Comparison of ENCODE assay signal across 1 mouse cellular context in genomic region chr6:129215053-129215452, GRCm38 (mm10).
TF ChIP-seq lines count a peak whose summit lies in the region.

No protein-coding gene starts in this region.

TF ChIP-seq in myocyte, 11 proteins besides CTCF, POLR2A, EP300 and RAD21 (continued from another document):
- no peak for TF ChIP-seq MYOD1 (IDR thresholded peaks at IDR 0.05; ENCODE audit: control insufficient read depth in 1 of 3, insufficient read length in 2 of 3, low read depth in 2 of 3)
TF ChIP-seq in myocyte: peak in this region for 0.
